Mouse (Mus musculus): ENCODE data around the gene Col6a2. TPM values are rescaled to one million over a fixed set of nuclear protein-coding genes. Genes with fewer than 3 reads are reported as not detected.

Gene Col6a2
- total RNA-seq, 2 experiments from 2014 or later = 32.0 to 33.3 TPM

DNA sequence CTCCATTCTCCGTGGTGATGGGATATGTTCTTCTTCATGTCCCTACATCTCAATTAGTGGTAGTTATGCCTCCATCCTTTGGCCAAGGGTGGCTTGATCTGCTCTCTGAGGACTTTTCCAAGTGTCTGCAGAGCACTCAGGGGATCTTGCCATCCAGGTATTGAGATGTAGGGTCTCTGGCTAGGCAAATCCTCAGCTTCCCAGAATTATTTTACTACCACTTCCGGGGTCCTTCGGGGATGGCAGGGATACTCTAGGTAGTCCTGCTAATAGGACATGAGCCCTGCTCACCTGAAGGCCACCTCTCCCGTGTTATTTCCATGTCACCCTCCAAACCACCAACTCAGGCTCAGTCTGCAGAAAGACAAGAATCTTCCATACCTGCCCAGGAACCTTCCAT, 13.2 kb upstream of the Col6a2 start:
- no peak for DNase-seq (ENCODE audit: low spot score)

DNA sequence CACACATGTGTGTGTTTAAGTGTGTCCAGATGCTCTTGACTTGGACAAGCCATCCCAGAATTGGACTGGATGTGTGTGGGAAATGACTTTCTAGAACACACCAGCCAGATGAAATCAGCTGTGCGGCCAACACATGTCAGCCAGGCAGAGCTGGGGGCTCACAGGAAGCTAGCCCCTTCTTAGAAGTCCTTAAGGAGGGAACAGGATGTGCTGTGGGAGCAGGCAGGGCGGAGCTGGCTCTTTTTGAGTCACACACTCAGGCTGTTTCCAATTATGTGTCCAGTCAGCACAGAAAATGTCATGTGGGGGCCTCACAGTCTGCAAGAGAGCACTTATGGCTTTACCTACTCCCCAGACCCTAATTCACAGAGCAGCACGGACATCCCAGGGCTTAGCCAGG, 12.6 kb upstream of the Col6a2 start:
- peak; percentile 58 for DNase-seq (ENCODE audit: low spot score)

DNA sequence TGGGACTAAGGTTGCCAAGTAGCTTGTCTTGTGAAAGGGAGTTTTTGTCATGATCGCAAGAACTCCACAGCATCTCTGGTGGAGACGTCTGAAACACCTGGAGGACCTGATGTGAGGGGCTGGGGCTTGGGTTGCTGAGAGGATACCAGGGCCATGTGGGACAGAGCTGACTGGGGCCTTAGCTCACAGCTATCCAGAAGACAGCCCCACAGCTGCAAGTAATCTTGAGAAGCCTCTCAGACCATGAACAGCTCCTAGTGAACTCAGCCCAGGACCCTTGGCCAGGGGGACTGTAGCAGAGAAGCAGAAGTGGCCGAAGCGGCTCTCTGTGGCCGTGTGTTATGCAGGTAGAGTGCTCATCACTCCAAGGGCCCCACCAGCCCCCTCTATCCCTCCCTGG, 11.2 kb upstream of the Col6a2 start:
- no peak for DNase-seq (ENCODE audit: low spot score)

DNA sequence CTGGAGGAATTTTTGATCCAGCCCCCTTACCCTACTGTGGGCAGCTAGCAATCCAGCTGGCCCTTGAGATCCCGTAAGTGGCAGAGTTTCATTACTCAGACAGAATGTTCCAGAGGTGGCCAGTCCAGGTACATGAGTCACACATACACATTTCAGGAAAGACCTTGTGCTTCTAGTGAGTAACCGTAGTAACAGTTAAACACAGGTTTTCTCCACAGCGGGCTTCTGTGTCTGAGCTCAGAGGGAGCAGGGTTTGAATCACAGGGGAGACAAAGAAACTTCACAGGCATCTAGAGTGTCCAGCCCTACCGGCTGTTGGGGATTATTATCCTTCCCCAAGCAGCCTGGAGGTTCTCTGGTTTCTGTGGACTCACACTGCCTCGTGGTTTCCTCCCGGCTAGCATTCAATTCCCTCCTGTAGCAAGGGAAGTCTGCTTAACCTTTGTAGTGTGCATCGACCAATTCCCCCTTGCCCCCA, 10.7 kb upstream of the Col6a2 start:
- DNase-seq (ENCODE audit: low spot score) = no peak

DNA sequence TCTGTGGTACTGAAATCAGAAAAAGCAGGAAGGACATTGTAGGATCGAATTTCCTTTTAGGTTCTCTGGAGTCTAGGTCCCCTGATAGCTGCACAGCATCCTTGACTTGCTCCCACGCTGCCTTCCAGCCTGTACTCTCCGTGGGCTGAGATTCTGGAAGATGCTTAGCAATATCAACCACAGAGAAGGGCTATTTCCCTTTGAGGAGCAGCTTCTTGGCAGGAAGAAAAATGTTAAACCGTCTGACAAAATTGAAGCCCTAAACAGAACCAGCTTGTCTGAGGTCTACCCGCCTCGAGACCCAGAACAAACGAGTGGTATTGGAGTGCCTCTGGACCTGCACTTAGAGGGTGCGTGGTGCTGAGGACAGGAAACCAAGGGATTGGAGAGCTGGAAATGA, 9.2 kb upstream of the Col6a2 start:
- DNase-seq (ENCODE audit: low spot score) = no peak

DNA sequence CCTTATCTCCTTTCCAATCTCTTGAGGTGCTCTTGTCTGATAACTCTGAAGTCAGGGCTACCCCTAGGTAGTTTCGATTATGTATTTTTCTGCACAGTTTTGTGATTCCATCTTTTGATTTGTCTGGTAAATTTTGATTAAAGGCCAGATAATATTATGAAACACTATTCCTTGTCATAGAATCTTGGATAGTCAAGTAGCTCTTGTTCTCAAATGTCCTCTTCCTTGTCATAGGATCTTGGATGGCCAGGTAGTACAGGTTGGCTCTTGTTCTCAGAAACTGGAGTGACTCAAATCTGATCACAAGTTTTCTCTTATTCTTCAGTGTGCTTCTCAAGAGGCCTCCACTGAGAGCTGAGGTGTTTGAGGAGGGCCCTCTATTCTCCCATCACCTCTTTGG, 7.2 kb upstream of the Col6a2 start:
- DNase-seq (ENCODE audit: low spot score) = no peak

DNA sequence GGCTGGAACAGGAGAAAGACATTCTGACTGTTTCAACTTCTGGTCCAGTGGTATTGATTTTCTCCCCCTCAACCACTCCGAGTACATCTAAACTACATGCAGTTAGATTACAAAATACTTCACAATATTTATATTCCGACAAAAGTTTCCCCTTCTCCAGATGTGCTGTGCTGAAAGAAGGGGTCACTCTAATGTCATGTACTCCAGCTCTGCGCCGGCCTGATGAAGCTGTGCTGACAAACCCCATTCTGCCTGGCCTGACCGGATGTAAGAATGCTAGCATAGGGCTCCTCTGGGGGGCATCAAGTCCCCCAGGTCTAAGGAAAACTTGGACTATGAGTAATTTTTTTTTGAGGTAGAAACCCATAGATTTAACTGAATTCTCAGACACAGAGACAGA, 4.3 kb upstream of the Col6a2 start:
- no peak for DNase-seq (ENCODE audit: low spot score)

DNA sequence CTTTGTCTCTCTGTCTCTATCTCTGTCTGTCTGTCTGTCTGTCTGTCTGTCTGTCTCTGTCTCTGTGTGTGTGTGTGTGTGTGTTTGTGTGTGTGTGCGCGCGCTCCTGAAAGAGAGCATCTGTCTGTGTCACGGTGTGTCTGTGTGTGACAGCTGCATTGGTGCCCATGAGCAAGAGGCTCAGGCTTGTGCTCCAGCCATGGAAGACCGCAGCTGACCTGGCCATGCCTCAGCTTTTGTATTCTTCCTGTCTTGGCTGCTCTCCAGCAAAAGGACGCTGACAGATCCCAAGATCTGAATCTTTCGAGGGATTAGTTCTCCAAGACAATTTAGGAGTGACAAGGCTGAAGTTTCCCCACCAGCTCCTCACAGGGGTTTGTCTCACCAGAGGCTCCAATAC, 1.5 kb upstream of the Col6a2 start:
- DNase-seq (ENCODE audit: low spot score) = no peak

DNA sequence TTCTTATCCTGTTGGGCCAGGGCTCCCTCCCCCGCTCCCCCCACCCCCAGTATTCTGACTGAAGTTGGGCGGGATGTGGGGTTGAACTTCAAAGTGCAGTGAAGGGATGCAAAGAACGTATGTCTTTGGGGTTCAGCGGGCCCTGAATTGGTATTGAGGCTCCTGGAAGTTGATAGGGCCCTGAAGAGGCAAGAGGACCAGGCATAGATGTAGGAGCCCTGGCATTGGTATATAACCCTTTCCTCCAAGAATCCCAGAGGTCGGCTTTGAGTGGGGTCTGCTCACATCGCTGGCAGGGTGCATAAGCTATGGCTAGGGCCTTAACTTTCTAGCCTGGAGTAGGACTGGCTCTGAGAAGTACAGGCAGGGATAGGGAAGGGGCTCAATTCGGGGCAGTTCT, 304 bp upstream of the Col6a2 start:
- DNase-seq (ENCODE audit: low spot score) = no peak

DNA sequence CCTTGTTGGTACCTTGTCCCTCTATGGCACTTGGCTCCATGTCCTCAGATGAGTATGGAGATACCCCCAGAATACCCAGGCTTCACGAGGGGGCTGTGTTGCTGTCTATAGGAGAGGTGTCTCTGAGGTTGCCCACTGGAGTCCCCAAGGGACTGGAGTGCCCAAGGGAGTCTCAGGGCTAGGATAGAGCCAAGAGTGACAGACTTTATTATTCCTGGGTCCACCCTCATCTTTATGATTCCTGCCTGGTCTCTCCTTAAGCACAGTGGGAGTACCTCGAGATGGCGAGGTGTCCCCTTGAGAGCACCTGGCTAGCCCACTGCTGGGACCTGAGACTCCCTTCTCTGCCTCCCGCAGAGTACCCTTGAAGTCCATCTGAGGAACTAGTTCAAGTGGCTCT, 1.0 kb downstream of the Col6a2 start:
- no peak for DNase-seq (ENCODE audit: low spot score)

DNA sequence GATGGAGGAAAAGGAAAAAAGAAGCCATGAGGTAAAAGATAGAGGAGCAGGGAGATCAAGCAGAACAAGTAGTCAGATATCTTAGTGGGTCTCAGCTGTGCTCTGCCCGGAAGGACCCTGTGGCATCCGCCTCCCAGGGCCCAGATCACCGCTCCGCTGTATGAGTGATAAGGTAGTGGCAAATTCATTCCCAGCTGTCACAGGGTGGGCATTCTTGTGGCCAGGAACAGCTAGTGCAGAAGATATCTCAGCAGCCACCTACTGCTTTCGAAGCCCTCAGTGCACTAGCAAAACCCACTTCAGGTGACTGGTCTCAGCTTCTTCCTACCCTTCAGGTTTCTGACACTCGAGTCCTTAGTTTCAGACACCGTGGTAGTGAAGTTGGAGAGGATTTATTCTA, 11.0 kb downstream of the Col6a2 start:
- no peak for DNase-seq (ENCODE audit: low spot score)

DNA sequence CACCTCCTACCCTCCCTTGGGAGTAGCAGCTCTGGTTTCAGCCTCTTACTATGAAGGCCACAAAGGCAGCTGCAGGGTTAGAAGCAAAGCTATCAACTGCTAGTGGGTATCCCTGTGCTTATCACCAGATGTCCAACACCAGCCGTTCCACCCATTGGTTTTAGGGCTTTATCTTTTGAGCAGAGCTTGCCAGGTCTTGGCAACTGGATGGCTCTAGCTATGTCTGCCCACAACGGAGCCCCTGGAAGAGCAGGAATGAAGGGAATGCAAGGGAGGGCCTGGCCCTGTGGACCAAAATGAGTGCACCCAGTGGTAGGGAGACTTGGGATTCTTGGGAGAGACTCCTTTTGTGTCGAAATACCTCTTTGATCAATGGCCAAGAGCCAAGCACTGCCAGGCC, 20.7 kb downstream of the Col6a2 start:
- DNase-seq (ENCODE audit: low spot score) = no peak

DNA sequence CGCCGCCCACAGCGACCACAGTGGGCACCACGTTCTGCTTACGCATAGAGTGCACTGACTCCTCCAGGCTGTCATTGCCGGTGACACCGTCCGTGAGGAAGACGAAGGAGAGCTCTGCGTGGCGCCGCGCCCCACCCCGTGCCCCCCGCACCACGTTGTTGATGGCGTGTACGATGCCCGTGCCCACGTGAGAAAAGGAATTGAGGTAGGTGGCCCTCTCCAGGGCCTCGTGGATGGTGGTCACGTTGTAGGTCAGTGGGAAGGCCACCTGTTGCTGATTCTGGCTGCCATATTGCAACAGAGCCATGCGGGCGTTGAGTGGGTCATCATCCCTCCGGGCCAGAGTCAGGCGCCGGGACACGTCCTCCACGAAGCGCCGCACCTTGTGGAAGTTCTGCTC, 27.1 kb downstream of the Col6a2 start:
- no peak for DNase-seq (ENCODE audit: low spot score)

DNA sequence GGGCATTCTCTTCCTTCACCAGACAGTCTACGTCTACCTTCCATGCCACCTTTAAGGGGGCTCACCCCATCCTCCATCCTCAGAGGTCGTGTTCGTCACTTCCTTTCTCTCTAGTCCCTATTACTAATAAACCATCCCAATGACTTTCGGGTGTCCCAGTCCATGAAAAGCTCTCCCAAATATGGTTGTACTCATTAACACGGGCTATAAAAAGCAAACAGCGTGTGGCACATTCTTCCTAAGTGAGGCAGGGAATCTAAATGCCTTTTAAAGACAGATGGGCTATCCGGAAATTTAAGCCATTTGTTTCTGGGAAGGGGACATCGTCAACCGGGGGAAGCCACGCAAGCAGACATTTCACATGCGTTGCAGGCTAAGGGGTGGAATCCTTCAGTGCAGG, 33.2 kb downstream of the Col6a2 start:
- no peak for DNase-seq (ENCODE audit: low spot score)

DNA sequence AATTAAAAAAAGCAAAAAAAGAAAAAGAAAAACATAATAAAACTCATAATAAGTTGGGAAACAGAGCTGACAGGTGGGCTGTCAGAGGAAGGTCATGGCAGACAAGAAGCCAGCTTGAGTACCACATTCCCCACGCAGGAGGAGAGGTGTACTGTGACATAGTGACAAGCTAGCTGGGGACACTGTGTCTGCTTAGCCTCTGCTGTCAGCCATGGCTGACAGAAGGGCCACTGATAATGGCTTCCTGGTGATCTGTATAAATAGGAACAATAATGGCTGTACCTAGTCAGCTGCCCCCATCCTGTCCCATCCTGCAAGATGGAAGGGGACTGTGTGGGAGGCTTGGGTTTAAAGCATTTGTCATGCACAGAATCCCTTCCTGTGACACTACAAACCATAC, 37.2 kb downstream of the Col6a2 start:
- DNase-seq (ENCODE audit: low spot score) = no peak

DNA sequence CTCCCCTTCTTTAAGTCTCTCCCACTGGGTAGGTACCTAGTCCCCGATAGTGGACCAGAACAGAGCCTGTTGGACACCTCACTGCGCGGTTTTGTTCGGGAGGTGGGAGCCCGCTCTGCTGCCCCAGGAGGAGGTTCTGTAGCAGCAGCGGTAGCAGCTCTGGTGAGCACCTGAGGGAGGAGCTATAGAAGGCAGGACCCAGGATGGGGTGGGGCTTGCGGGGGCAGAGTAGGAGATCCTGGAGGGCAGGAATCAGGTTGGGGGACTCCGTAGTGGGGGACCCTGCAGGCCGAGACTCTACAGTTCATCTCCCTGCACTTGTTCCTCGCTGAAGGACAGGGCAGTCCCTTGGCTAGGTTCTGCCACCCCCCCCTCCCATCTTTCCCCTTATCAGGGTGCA, 39.3 kb downstream of the Col6a2 start:
- no peak for DNase-seq (ENCODE audit: low spot score)

DNA sequence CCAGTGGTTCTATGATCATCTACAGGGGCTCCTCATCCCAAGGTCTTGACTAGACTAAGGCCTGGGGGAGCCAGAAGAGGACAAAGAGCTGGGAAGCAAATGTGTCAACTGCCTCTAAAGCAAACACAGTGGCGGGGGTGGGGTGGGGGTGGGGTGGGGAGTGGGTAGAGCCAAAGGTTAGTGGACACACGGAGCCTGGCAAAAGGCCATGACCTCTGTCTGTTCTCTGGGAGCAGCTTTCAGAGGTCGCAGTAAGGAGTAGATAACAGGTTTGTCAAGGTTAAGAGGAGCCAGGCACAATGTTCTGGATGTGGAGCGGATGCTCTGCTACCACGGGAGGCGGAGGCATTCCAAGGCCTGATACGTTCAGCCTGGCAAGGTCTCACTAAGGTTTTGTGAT, 46.5 kb downstream of the Col6a2 start:
- DNase-seq (ENCODE audit: low spot score) = no peak

DNA sequence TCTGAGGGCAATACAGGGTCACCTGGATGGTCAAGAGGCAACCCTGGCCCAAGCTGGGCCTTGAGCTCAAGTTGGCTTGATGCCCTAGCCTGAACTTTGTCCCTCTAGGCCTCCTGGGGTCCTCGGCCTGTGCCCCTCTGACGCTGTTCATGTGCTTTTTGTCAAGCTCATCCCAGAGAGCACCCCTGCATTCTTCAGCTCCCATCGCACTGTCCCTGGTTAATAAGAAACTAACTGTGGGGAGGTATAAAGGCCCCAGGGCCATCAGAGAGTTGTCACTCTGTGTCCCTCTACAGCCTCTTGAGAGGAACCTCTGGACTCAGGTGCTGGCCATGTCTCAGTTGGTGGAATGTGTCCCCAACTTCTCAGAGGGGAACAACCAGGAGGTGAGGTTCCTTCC, 48.1 kb downstream of the Col6a2 start, which contains the start of gene Ftcd:
Gene Ftcd (plus strand): TSS at position 275 of the 400 bp plus-strand sequence.
- DNase-seq (ENCODE audit: low spot score) = no peak

DNA sequence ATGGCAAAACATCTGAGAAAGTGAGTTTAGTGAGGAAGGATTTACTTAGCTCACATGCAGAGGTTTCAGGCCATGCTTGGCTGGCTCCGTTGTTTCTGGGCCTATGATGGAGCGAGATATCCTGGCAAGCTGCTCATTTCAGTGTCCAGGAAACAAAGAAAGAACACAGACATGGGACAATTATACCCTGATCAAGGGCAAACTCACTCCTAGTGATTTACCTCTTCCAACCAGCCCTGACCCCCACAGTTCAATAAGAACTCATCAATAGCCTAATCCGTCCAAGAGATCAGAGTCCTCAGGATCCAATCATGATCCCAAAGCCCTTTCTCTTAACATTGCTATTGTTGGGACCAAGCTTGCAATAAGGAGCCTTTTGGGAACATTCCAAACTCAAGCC, 51.3 kb downstream of the Col6a2 start:
- no peak for DNase-seq (ENCODE audit: low spot score)

DNA sequence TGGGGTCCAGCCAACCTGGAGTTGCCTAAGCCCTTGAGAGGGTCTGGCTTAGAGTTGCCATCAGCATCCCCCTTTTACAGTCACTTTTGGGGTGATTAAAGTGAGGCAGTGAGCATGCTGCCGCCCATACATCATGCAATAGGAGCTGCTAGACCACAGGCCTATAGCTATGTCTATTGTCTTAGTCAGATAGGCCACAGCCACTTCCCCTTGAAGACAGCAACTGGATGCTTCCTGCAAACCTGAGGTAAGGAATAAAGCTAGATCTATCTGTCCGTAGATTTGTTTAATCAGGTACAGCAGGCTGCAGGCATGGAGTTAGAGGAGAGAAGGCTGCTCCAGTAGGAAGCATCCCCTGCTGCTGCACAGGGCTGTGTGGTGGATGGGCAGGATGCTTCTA, 52.4 kb downstream of the Col6a2 start:
- no peak for DNase-seq (ENCODE audit: low spot score)

DNA sequence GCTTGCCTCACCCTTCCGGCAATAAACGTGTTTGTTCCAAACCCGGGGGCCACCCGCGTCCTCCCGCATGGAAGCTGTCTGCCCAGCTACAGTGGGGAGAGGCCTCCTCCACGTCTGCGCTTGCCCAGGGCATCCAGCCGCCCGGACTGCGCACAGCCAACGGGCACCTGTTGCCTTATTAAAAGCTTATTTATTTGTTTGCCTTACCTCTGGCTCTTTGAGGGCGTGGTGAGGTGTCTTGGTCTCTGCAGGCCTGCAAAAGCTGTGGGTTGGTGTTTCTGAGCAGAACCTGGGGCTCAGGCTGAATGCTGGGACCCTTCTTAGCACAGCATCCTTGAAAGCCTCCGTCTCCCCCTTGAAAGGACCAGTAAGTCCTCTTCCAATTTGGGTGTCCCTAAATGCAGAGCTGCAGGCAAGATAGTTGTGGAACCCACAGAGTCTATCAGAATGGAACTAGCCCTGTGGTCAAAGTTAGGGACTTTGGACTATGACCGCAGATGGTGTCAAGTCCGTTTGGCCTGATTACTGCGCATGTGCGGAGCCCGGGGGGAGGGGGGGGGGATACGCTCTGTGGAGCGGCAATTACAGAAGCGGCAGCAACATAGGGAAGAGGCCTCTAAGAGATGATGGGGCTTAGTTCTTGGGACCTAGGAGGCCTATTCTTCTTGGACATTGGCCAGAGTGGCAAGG, 53.3 kb downstream of the Col6a2 start:
- DNase-seq (ENCODE audit: low spot score) = no peak

DNA sequence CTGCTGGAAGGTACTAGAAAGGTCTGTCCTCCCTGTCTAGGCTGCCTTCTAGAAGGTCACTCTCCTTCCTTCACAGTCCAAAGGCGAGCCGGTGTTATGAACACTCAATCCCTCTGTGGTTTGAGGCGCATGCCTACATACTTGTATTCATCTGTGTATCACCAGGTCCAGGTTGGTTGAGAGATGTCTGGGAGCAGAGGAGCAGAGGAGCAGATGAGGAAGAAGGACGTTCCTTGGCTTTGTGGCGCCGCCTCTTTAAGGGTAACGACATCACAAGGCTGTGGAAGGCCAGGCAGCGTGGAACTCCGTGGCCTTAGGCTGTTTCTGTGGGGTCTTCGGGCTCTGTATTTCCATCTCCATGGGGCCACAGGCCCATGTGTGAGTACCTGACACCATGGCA, 61.5 kb downstream of the Col6a2 start, which contains the start of gene Spatc1l:
Gene Spatc1l (plus strand): TSS at position 301 of the 400 bp plus-strand sequence.
- DNase-seq (ENCODE audit: low spot score) = no peak

DNA sequence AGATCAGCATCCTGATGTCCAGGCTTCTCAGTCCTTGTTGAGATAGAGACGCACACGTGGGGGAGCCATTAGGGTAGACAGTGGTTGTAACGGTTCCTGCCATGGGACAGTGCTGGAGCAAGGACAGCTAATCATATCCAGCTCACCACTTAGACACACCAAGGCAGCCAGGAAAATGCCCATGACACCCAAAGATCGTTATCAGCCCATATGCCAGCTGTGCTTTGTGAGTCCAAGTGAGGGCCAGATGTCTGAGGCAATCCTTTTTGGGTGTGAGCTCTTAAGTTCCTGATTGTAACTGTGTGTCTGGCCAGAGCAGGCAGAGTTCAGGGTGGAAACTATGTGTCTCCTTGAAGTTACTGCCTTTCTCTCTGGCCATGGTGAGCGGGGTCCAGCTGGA, 69.4 kb downstream of the Col6a2 start:
- DNase-seq (ENCODE audit: low spot score) = no peak

DNA sequence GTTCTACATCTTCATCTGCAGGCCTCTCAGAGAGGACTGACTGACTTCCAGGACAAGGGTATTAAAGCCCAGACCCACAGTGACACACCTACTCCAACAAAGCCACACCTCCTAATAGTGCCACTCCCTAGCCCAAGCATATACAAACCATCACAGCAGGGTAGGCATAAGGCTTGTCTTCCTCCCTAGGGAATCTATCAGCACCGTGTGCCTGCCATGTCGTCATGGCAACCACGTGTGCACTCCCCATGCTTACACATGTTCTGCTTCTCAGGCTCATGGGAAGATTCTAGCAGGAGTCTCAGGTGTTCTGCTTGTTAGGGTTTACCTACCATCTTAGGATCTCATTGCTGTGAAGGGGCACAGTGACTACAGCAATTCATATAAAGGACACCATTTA, 71.9 kb downstream of the Col6a2 start:
- no peak for DNase-seq (ENCODE audit: low spot score)

Data from gastrocnemius, adult 18-20 months (tissue).